Mouse (Mus musculus) urinary bladder, postnatal 14 days (tissue): ENCODE measurements around the gene Ppp1r12c.

Experiments
- DNase-seq: peaks from one replicate; pipeline ENCODE4 v3.0.0; 2021; ENCODE audit warnings: low spot score

Ppp1r12c gene

DNA sequence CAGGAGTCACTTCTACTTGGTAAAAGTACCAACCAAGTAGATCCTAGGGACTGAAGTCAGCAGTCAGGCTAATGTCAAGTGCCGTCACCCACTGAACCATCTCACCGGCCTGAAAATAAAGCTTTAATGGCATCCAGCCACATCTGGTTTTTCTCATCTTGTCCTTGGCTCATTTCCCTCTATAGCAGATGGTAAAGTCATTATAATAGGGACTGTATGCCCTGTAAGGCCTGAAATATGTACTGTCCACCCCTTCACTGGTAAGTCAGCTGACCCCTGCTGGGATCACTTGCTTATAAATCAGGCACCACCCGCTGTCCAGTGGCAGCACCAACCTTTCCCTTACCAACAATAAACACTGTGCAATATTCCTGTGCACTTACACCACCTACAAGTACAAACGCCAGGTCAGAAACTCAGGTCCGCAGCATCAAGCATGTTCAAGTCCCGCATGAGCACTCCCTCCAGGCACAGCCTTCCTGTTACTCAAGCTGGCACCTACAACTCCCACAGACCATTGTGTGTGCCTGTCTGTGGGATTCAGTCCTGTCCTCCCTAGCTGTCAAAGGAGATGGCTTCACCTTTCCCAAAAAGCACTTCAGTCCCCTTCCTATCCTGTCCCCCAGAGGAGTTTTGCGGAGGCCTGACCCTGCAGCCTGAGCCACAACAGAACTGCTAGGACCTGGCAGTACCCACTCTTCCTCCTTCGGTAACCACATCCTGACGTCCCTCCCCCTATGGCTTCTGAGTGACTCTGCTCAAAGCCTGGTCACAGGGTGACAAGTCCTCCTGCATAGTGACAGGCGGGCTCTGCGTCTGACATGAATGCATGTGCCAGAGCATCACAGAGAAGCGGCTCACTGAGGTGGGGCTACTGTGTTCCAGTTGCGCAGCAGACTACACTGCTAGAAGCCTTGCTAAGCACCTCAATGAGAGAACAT is 8.9 kb downstream of the Ppp1r12c start:
- no peak for DNase-seq

DNA sequence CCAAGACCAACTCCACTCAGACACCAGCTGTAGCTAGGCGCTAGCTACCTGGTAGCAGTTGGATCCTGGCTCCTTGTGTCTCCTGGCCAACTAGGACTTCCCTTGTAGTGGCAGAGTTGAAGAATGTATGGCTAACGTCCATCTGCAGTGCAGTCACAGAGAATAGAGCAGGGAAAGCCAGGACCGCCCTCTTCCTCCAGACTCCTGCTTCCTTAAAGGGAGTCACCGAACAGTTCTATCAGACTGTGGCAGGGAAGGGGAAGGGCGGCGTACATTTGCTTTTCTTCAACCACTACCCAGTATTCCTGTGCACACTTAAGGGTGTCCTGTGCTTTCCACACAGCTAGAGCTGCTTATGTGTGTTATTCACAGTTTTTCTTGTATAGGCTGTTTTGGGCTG is 10.2 kb downstream of the Ppp1r12c start:
- peak; percentile 18 for DNase-seq

DNA sequence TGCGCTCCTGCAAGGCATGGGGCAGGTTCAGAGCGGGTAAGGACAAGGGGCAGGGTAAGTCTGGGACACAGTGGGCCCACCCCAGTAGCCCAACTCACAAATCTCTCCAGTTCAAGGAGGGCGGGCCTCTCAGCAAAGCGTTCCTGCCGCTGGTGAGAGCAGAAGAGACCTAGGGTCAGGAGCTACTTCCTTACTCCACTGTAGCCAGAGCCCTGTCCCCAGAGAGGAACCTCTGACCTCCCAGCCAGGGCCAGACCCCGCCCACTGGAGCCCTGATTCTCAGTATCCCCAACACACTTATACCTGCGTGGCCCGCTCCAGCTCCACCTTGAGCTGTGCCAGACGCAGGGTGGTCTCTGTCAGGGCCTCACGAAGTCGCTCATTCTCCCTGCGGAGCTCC is 19.2 kb downstream of the Ppp1r12c start:
- no peak for DNase-seq

DNA sequence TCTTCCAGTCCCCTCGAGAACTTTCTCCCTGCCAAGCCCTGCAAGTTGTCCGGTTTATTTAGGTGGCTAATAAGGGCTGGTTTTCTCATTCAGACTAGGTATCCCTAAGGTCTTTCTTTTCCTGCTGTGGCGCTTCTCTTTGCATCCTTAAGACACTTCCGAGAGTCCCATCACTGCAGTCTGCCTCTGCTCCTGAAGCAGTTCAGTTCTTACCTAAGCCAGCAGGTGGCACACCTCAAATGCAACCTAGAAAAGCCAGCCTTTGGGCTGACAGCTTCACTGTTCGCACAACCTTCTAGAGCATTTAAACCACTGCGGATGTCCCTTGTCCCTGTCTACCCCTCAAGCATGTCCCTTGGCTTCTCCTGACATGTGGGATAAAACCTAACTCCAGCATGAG is 21.8 kb downstream of the Ppp1r12c start:
- peak; percentile 27 for DNase-seq

DNA sequence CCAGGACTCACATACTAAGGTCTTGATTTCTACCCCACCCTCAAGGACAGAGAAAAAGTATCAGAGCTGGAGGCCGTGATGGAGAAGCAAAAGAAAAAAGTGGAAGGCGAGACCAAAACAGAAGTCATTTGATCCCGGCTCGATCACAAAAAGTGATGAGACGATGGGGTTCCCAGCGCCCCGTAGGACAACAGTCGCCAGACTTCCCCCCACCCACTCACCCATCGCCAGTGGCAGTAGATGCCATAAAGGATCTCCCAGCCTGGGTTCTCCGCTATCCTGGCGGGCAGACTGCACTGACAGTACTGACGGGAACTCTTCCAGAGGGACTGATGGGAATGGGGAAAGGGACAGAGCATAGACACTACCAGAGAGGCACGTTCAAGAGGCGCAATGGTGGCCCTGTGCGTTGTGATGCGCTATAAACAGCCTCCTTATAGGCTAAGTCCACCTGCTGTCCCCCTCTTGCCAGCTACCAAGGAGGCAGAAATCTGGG is 22.6 kb downstream of the Ppp1r12c start:
- DNase-seq, result no peak

DNA sequence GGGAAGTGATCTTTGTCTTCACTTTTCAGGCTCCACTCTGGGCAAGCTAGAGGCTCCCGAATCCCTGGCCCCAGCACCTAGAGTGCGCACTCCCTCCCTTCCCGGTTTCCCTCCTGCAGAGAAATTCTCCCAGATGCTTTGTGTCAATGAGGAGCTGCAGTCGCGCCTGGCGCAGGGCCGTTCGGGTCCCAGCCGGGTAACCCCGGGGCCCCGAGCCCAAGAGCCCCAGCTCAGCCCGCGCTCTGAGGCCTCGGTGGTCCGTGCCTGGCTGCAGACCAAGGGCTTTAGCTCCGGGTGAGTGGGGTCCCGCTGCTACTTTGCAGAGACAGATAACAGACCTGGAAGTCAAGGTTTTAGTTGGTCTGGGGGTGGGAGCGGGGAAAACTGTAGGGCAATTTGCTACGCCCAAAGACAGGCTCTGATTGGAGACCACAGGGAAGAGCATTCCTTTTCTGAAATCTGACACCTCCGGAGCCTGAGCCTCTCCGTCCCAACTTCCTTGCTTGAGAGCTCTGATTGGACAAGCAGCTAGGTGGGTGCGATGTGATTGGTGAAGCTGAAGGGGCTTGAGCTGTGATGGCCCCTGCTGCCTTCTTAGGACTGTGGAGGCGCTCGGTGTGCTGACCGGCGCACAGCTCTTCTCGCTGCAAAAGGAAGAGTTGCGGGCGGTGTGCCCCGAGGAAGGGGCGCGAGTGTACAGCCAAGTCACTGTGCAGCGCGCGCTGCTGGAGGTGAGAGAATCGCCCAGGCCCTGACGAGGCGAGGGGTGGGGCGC is 23.3 kb downstream of the Ppp1r12c start:
- DNase-seq, result peak; percentile 79

DNA sequence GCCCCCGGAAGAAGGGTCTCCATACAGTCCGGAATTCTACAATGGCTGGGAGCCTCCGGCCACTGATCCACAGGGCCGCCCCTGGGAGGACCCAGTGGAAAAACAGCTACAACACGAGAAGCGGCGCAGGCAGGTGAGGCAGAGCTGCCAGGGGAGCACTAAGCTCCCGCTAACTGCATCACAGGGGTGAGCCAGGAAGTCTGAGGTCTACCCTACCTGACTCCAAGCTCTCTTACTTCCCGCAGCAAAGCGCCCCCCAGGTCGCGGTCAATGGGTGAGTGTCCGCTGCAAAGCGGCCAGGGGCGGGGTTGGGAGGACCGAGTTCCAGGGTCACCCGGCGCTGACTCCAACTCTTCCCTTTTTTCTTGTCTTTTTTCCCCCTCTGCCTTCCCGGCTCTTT is 27.5 kb downstream of the Ppp1r12c start:
- DNase-seq, result no peak

DNA sequence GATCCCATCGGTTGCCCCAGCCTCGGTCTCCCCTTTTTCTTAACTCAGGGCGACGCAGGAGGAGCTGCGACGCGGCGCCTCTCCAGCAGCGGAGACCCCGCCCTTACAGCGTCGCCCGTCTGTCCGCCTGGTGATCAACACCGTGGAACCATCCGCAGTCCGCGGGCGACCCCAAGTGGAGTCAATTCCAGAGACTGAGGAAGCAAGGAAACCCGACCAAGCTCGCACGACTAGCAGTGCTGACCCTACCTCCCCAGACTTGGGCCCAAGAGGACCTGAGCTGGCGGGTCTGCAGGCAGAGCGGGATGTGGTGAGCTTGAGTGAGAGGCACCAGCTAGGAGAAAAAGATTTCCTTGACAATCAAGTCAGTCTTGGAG is 30.3 kb downstream of the Ppp1r12c start:
- DNase-seq, result peak; percentile 90

DNA sequence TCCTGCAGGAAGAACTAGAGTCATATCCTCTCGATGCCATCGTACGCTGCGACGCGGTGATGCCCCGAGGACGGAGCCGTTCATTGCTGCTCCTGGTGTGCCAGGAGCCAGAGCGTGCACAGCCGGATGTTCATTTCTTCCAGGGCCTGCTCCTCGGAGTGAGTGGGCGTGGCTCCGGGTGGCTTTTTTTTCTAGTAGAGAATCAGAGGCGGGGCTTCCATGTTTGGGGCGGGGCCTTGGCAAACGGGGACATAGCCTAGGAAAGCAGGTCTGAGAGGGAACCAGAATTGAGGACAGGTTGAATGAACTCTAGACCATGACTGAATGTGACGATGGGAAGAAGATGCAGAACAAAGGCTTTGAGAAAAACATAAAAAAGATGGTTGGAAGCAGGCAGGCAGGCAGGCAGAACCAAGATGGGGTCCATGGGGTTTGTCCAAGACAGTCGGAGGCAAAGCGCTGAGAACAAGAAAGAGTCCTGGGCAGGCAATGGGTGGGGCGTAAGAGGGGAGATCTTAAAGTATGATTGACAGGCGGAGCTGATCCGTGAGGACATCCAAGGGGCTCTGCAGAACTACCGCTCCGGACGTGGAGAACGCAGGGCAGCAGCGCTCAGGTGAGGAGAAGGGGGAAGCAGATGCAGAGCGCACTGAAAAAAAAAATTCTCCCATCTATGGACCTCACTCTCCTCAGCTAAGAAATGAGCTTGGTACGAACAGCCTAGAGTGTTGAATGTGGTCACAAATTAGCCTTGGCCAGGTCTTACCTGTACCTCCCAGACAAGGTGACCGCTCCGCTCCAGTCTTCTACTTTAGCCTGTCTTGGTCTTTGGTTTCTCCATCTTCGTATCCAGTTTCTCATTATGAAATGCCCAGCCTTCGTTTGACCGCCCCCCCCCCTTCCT is 31.0 kb downstream of the Ppp1r12c start:
- peak; percentile 83 for DNase-seq

DNA sequence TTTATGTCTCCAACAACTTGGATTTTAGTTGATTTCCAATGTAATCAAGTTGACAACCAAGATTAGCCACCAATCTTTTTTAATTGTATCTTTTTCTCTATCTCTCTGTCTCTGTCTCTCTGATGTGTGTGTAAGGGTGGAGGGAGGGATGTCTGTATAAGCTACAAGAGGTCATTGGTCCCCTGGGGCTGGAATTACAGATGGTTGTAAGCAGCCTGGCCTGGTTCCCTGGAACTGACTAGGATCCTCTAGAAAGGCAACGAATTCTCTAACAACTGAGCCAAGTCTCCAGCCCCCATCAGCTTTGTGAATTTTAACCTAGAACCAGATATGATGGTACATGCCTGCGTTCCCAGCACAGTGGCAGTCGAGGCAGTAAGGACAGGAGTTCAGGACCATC is 33.7 kb downstream of the Ppp1r12c start:
- DNase-seq, result no peak

DNA sequence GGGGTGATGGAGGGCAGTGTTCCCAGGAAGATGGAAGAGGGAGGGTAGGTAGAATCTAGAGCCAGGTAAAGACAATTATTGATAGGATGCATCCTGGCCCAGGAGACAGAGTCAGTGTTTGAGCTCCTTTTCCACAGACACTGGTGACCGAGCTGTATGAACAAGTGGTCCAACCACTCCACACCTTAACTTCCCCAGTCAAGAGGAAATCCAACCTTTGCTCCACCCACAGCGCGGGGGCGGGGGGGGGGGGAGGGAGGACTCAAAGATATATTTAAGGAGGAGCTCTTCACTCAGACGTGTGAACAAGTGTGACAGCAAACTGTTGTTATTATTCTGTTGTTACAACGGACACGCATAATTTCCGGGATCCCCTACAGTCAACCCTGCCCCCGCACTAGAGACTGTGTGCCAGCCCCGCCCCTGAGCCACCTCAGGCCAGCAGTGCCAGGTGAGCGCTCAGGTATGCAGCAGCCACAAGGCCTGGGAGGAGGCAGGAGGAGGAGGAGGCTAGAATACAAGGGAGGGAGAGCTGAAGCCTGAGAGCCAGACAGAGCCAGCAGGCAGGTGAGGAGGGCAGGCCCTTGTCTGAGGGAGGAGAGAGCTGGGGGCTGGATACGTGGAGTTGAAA is 37.2 kb downstream of the Ppp1r12c start:
- DNase-seq, result peak; percentile 84

DNA sequence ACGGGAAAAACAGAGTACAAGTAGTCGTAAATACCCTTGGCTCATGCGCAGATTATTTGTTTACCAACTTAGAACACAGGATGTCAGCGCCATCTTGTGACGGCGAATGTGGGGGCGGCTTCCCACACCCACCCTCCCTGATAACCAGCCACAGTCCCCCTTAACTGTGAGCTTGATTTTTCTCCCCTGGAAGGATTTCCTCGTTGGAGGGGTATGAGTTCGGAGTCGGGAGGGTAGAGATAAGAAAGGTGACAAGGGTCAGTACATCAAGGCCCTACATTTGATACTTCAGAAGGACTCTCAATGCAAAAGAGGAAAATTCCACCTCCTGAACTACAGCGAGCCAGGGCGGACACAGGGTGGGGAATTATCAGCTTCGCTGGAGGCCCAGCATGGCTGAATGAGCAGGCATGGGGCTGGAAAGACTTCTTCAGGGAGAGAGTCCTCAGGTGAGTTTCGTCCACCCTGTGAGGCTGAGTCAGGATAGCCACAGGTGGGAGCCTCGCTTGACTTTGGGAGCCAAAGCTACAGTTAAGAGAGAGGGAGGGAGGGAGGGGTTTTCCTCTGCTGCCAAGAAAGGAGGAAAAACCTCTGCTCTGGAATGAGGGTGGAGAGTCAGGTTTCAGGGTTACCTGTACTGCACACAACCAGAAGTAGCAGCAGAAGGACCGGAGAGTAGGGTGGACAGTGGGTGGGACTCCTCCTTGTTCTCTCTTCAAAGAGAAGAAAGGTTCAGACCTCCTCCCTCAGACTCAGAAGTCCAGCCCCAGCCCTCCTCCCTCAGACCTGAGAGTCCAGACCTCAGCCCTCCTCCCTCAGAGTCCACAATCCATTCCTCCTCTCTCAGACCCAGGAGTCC is 40.7 kb downstream of the Ppp1r12c start, which contains the start of gene Eps8l1:
TSS of gene Eps8l1 (plus strand) at position 99 of the 859 bp plus-strand sequence.
- no peak for DNase-seq

DNA sequence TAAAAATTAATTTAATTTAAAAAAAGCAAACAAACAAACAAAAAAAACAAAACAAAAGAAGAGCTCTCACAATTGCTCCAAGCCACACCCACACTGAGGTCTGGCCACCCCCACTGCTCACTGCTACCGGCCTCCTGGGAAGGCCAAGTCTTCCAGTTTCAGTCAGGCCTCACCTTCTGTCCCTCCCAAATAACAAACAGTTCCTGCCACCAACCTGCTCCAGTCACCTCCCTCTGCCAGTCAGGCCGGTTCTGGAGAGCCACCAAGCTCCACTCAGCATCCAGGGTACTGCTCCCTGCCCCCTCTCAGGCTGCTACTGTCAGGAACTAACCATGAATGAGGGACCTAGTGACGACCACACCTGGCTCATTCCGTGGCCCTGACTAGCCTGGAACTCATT is 48.8 kb downstream of the Ppp1r12c start:
- peak; percentile 78 for DNase-seq

DNA sequence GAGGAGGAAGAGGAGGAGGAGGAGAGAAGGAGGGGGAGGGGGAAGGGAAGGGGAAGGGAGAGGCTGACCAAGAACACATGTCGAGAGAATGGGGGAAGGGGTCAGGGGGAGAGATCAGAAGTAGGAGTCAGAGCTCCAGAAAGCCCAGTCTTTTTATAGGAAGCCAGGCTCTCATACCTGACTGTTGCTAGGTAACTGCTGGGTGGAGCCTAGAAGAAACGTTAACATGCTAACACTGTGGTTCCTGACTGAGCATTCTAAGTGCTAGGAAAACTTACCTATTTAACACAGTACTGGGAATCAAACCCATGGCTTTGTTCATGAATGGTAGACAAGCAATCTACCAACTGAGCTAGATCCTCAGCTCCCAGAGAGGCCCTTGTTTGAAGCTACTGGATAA is 52.3 kb downstream of the Ppp1r12c start:
- DNase-seq, result no peak

DNA sequence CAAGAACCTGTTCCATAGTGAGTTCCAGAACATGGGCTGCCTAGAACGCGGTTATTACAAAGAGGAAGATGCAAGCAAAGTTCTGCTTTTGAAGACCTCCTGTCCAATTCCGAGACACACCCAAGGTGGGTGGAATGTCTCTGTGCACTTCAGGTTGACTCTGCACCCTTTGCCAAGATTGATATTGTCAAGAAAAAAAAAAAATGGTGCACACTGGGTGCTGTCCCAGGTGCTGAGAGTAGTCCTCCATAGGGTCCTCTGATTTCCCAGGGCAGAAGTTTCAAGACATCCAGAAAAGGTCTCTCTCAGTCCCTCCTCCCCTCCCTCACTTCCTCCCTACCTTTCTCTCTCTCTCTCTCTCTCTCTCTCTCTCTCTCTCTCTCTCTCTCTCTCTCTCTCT is 53.0 kb downstream of the Ppp1r12c start:
- DNase-seq, result no peak

DNA sequence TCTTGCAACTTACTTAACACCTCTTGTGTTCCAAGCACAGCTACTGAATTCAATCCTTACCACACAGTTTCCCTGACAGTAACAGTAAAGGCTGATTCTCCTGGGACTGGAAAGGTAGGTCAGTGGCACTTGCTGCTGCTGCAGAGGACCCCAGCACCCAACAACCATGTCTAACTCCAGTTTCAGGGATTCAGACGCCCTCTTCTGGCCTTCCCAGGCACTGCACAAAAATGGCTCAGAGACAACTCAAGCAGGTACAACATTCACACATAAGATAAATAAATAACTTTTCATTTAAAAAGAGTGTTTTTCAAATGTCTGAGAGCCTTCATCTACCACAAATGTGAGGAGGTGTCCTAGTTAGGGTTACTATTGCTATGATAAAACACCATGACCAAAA is 54.3 kb downstream of the Ppp1r12c start:
- no peak for DNase-seq

DNA sequence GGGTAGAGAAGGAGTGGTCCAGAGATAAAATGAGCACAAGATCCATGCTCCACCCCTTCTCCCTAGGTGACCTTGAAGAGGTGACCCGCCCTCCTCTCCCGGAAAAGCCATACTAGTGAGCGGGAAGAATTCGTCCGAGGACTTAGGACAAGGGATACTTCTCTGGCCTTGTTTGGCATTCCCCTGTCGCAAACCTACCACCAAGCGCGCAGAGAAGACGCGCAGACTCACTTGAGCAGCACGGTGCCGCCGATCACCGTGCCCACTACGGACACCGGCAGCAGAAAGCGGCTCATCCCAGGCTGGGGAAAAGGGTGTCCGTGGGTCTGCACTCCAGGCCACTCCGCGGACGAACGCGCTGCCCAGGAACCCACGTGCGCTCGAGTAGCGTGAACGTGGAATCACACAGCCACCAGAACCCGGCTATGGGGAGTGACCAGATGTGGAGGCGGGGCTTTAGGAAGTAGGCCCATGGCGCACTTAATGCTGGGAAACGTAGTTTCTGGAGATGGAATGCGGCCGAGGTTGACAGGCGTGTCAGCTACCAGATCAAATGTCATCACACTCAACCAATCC is 56.2 kb downstream of the Ppp1r12c start, which contains the start of gene Rdh13:
TSS of gene Rdh13 (minus strand) at position 434 of the 576 bp plus-strand sequence.
- peak; percentile 90 for DNase-seq

DNA sequence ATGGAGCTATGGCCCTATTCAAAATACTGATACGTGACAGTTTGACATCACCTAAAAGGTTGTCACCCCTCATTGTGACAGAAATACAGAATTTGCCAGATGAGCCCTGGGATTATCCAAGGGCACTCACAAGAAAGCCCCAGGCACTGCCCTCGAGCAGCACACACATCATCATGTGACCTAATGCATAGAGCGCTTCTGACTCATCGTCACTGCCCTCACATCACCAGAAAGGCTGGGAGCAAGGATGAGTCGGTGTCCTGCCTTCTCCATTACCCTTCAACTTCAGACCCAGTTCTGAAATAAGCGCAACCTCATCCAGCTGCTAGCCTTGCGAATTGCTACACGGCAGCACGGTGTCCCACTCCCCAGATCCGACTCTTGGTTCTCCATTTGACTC is 60.9 kb downstream of the Ppp1r12c start:
- no peak for DNase-seq

DNA sequence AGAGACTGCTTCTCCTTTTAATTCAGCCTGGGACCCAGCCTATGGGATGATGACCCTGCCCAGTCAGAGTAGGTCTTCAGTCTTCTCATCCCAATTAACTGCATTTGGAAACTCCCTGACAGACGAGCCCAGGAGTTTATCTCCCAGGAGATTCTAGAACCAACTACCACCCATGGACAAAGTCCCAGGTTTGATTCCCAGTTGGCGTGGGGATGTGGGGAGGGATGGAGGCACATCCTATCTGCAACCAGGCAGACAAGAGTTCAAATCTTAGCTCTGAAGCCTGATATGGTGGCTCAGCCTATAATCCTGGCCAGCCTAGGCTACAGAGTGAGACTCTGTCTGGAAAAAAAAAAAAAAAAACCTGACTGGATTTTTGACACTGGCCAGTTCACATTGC is 63.8 kb downstream of the Ppp1r12c start:
- no peak for DNase-seq

DNA sequence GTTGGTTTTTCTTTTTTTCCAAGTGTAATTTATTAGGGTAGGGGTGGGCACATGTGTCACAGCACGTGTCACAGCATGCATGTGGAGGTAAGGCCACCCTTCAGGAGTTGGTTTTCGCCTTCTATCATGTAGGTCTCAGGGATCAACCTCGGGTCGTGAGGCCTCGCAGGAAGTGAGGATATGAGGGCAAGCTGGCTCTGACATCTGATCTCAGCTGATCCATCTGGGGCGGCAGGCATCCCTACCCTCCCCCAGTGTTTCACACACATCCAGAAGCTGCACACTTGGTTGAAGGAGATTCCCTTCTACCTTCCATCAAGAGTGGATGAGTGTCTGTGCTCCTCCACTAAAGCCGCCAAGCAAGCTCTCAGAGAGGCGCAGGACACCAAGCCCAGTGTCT is 69.5 kb downstream of the Ppp1r12c start:
- DNase-seq, result no peak
